Mouse (Mus musculus) heart, embryonic 10.5 days (tissue): ENCODE measurements around the gene Magoh. TPM values are rescaled to one million over a fixed set of nuclear protein-coding genes. Genes with fewer than 3 reads are reported as not detected.

ENCODE experiments used
- DNase-seq: peaks from one replicate; pipeline ENCODE4 v3.0.0-alpha.2; 2017; ENCODE audit warnings: low spot score
- H3K27ac ChIP-seq: fragments of 300-500 bp; sonication (generic); 2 replicates; pipeline ENCODE4 v1.5.1; 2016; ENCODE audit warnings: mild to moderate bottlenecking
- H3K27me3 ChIP-seq: fragments of 300-500 bp; sonication (generic); 2 replicates; pipeline ENCODE4 v1.6.1; 2016; ENCODE audit warnings: mild to moderate bottlenecking; ENCODE audit not compliant: poor library complexity, insufficient read depth, severe bottlenecking
- H3K36me3 ChIP-seq: fragments of 300-500 bp; sonication (generic); 2 replicates; pipeline ENCODE4 v1.6.1; 2016; ENCODE audit warnings: mild to moderate bottlenecking, moderate library complexity
- H3K4me1 ChIP-seq: fragments of 300-500 bp; sonication (generic); 2 replicates; pipeline ENCODE4 v1.6.1; 2016; ENCODE audit warnings: mild to moderate bottlenecking
- H3K4me3 ChIP-seq: fragments of 300-500 bp; sonication (generic); 2 replicates; pipeline ENCODE4 v1.5.1; 2016; ENCODE audit warnings: mild to moderate bottlenecking, moderate library complexity
- H3K9me3 ChIP-seq: fragments of 300-500 bp; sonication (generic); 2 replicates; pipeline ENCODE4 v1.6.1; 2016; ENCODE audit warnings: mild to moderate bottlenecking, moderate library complexity
- WGBS: fragments of 180-500 bp; shearing (Covaris S2); methylation state at CpG from one replicate; pipeline ENCODE4 v1.1.7; 2016; 5-methylcytosine and 5-hydroxymethylcytosine counted together
- polyA plus RNA-seq: library from polyadenylated mRNA; unstranded; fragments of >200 nt; fragmentation: Nextera tagmentation; extraction: Ambion mirVana; gene quantifications from 2 replicates; pipeline ENCODE4 v1.2.1, GENCODE M21; 2016

Magoh gene
- polyA plus RNA-seq, 1 experiment from 2014 or later: 160 TPM

GRCm38 (mm10) chr4:107900206-107900605 is 20.7 kb downstream of the Magoh start:
- Histone ChIP-seq H3K4me3 (no peak overlapping the region), H3K9me3 (no peaks in the 10 kb centered on the region), H3K36me3 (peaks cover 58% of the 10 kb centered on the region), H3K27ac (no peak overlapping the region), H3K27me3 (no peaks in the 10 kb centered on the region), H3K4me1 (peaks cover 12% of the 10 kb centered on the region)
- WGBS: 84% methylated on average over 3 of the region's 3 CpGs
- DNase-seq: no peak

GRCm38 (mm10) chr4:107904252-107904651 is 24.7 kb downstream of the Magoh start:
- H3K27me3 ChIP-seq: no peaks in the 10 kb centered on the region
- H3K36me3 ChIP-seq: peaks cover 59% of the 10 kb centered on the region
- H3K4me1 ChIP-seq: peaks cover 12% of the 10 kb centered on the region
- WGBS: 68% methylated on average over 10 of the region's 10 CpGs
- H3K9me3 ChIP-seq: no peaks in the 10 kb centered on the region
- H3K27ac ChIP-seq: no peak overlapping the region
- DNase-seq: no peak
- no peak overlapping the region for H3K4me3 ChIP-seq

GRCm38 (mm10) chr4:107906561-107906960 is 27.0 kb downstream of the Magoh start:
- no peak for DNase-seq
- Histone ChIP-seq H3K4me3 (no peak overlapping the region), H3K4me1 (peaks cover 10% of the 10 kb centered on the region), H3K27me3 (no peaks in the 10 kb centered on the region), H3K27ac (no peak overlapping the region), H3K36me3 (peaks cover 71% of the 10 kb centered on the region), H3K9me3 (no peaks in the 10 kb centered on the region)
- WGBS: 89% methylated on average over 9 of the region's 9 CpGs

- no peak for DNase-seq
- WGBS: 88% methylated on average over 4 of the region's 4 CpGs
- no peak overlapping the region for H3K4me3 ChIP-seq
These were observed 30.5 kb downstream of the Magoh start for GRCm38 (mm10) chr4:107910020-107910419.

GRCm38 (mm10) chr4:107920336-107920735 is 40.8 kb downstream of the Magoh start:
- H3K9me3 ChIP-seq: no peaks in the 10 kb centered on the region
- H3K27me3 ChIP-seq: no peaks in the 10 kb centered on the region
- no peak overlapping the region for H3K4me3 ChIP-seq
- H3K36me3 ChIP-seq: 0 out of 2 replicates have a peak, but pooled peaks cover 6% of the 10 kb centered on the region
- no peak overlapping the region for H3K27ac ChIP-seq
- H3K4me1 ChIP-seq: peaks cover 28% of the 10 kb centered on the region
- DNase-seq: no peak
- WGBS: 89% methylated on average over 2 of the region's 2 CpGs

More at GRCm38 (mm10) chr4:107910020-107910419, 30.5 kb downstream of the Magoh start:
- Histone ChIP-seq H3K27me3 (no peaks in the 10 kb centered on the region), H3K36me3 (peaks cover 77% of the 10 kb centered on the region), H3K9me3 (no peaks in the 10 kb centered on the region), H3K27ac (no peak overlapping the region), H3K4me1 (no peaks in the 10 kb centered on the region)

GRCm38 (mm10) chr4:107921152-107921695 is 41.7 kb downstream of the Magoh start:
- Histone ChIP-seq H3K27ac (no peak overlapping the region), H3K36me3 (0 out of 2 replicates have a peak, but pooled peaks cover 6% of the 10 kb centered on the region), H3K9me3 (no peaks in the 10 kb centered on the region), H3K27me3 (no peaks in the 10 kb centered on the region), H3K4me1 (peaks cover 28% of the 10 kb centered on the region), H3K4me3 (no peak overlapping the region)
- WGBS: 79% methylated on average over 8 of the region's 8 CpGs
- DNase-seq: no peak

- no peaks in the 10 kb centered on the region for H3K9me3 ChIP-seq
- no peaks in the 10 kb centered on the region for H3K27me3 ChIP-seq
- no peak for DNase-seq
- H3K4me3 ChIP-seq: peak overlapping the region; percentile 93; the same call in 1 of the 2 replicates
- WGBS: 70% methylated on average over 4 of the region's 4 CpGs
- peak overlapping the region; percentile 56 for H3K27ac ChIP-seq
- peaks cover 28% of the 10 kb centered on the region for H3K4me1 ChIP-seq
- H3K36me3 ChIP-seq: 0 out of 2 replicates have a peak, but pooled peaks cover 6% of the 10 kb centered on the region
These were observed 42.4 kb downstream of the Magoh start for GRCm38 (mm10) chr4:107921952-107922351.

- Histone ChIP-seq H3K4me3 (peak within 1 kb of the TSS; percentile 93), H3K9me3 (no peaks in the 10 kb centered on the region), H3K36me3 (0 out of 2 replicates have a peak, but pooled peaks cover 6% of the 10 kb centered on the region), H3K4me1 (peaks cover 28% of the 10 kb centered on the region), H3K27me3 (no peaks in the 10 kb centered on the region), H3K27ac (peak within 1 kb of the TSS; percentile 95)
- 1% methylated on average over 38 of the region's 38 CpGs for WGBS
- DNase-seq: peak; percentile 98
These were observed 43.7 kb downstream of the Magoh start, which contains the start of gene Cpt2 for GRCm38 (mm10) chr4:107923145-107923802. Gene Cpt2, minus strand, starts transcription at chr4:107923610.

- Histone ChIP-seq H3K27ac (peak overlapping the region; percentile 95), H3K27me3 (no peaks in the 10 kb centered on the region), H3K9me3 (no peaks in the 10 kb centered on the region), H3K36me3 (0 out of 2 replicates have a peak, but pooled peaks cover 6% of the 10 kb centered on the region), H3K4me1 (peaks cover 28% of the 10 kb centered on the region), H3K4me3 (peak overlapping the region; percentile 93)
- no peak for DNase-seq
- 47% methylated on average over 7 of the region's 7 CpGs for WGBS
These were observed 44.2 kb downstream of the Magoh start for GRCm38 (mm10) chr4:107923803-107924194.

GRCm38 (mm10) chr4:107928269-107928668 is 48.7 kb downstream of the Magoh start:
- WGBS: 65% methylated on average over 2 of the region's 2 CpGs
- H3K27ac ChIP-seq: no peak overlapping the region
- 0 out of 2 replicates have a peak, but pooled peaks cover 4% of the 10 kb centered on the region for H3K4me1 ChIP-seq
- no peak for DNase-seq
- H3K27me3 ChIP-seq: no peaks in the 10 kb centered on the region
- no peak overlapping the region for H3K4me3 ChIP-seq
- H3K36me3 ChIP-seq: no peaks in the 10 kb centered on the region
- no peaks in the 10 kb centered on the region for H3K9me3 ChIP-seq

- 75% methylated on average over 2 of the region's 2 CpGs for WGBS
- H3K27me3 ChIP-seq: no peaks in the 10 kb centered on the region
- H3K27ac ChIP-seq: no peak overlapping the region
- DNase-seq: no peak
- H3K4me1 ChIP-seq: no peaks in the 10 kb centered on the region
- no peaks in the 10 kb centered on the region for H3K9me3 ChIP-seq
- no peak overlapping the region for H3K4me3 ChIP-seq
- H3K36me3 ChIP-seq: no peaks in the 10 kb centered on the region
These were observed 49.2 kb downstream of the Magoh start for GRCm38 (mm10) chr4:107928726-107929125.

- Histone ChIP-seq H3K27me3 (0 out of 2 replicates have a peak, but pooled peaks cover 3% of the 10 kb centered on the region), H3K9me3 (no peaks in the 10 kb centered on the region), H3K36me3 (no peaks in the 10 kb centered on the region), H3K27ac (no peak overlapping the region), H3K4me3 (no peak overlapping the region), H3K4me1 (no peaks in the 10 kb centered on the region)
- DNase-seq: no peak
- 63% methylated on average over 3 of the region's 3 CpGs for WGBS
These were observed 51.9 kb downstream of the Magoh start for GRCm38 (mm10) chr4:107931453-107931852.

- Histone ChIP-seq H3K27me3 (0 out of 2 replicates have a peak, but pooled peaks cover 3% of the 10 kb centered on the region), H3K36me3 (no peaks in the 10 kb centered on the region), H3K4me3 (no peak overlapping the region), H3K4me1 (no peaks in the 10 kb centered on the region), H3K9me3 (no peaks in the 10 kb centered on the region), H3K27ac (no peak overlapping the region)
- 75% methylated on average over 8 of the region's 8 CpGs for WGBS
- no peak for DNase-seq
These were observed 53.7 kb downstream of the Magoh start for GRCm38 (mm10) chr4:107933239-107933638.
